Mouse (Mus musculus): ENCODE results near the gene Pip4k2b.
A peak's percentile ranks its signal among the peaks of the same experiment; 100 is the strongest.

Pip4k2b gene

GRCm38 (mm10) chr11:97694921-97695711, 49.4 kb downstream of the Pip4k2b start:
- DNase-seq (ENCODE audit: low spot score in 2 of 2): peak; percentile 55 to 66

DNA sequence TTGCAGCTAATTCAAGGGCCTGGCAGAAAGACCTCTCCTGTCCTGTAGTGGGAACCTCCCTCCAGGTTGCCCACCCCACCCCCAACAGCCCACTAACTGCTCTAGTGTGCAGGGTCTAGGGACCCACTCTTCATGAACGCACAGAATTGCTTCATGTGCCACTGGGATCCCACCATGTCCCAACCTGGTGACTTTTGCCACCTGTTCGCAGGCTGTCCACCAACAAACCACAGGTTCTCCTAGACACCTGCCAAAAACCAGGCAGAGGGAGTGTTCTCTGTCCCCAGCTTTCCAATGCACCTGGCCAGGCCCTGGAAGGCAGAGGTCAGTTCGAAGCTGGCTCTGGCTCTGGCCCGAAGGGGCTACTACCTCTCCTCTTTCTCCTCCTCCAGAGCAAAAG, 50.1 kb downstream of the Pip4k2b start:
- DNase-seq (ENCODE audit: low spot score in 2 of 2): no peak

- peak in 1 of 2 experiments; percentile 61 for DNase-seq (ENCODE audit: low spot score in 2 of 2)
Observed at GRCm38 (mm10) chr11:97689861-97690260, 54.6 kb downstream of the Pip4k2b start.

GRCm38 (mm10) chr11:97687061-97687460, 57.4 kb downstream of the Pip4k2b start:
- DNase-seq (ENCODE audit: low spot score in 2 of 2): no peak

GRCm38 (mm10) chr11:97686322-97686908, 58.1 kb downstream of the Pip4k2b start:
- no peak for DNase-seq (ENCODE audit: low spot score in 2 of 2)

GRCm38 (mm10) chr11:97685613-97686321, 58.7 kb downstream of the Pip4k2b start, which contains the start of gene Cisd3:
Gene Cisd3, plus strand, starts transcription at chr11:97685826.
- peak; percentile 71 to 75 for DNase-seq (ENCODE audit: low spot score in 2 of 2)

- DNase-seq (ENCODE audit: low spot score in 2 of 2): no peak
Observed at GRCm38 (mm10) chr11:97684766-97685165, 59.7 kb downstream of the Pip4k2b start.

- no peak for DNase-seq (ENCODE audit: low spot score in 2 of 2)
Observed at GRCm38 (mm10) chr11:97684063-97684680, 60.3 kb downstream of the Pip4k2b start.

DNA sequence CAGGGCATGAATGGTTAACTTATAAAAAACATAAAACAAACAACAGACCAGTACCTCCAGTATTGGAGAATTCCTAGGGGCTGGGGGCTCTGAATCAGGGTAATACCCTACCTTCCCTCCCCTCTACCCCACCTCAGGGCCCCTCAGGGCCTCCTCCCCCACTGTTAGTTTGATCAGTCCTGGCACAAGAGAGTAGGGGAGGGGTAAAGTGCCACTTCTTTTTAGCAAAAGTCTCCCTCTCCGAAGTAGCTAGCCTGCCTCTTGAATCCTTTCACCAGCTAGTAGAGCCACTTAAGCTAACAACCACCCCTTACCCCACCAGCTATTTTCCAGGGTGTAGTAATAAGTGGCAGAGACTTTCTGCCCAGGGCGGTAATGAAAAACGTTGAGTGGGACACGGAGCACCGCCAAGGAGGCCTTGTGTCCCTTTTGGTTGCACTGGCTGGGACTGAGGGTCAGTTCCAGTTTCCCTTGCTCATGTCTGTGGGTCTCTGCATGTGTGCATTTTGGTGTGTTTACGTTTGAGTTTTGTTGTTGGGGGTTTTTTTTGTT, 61.9 kb downstream of the Pip4k2b start:
- DNase-seq (ENCODE audit: low spot score in 2 of 2): no peak

GRCm38 (mm10) chr11:97680430-97680829, 64.1 kb downstream of the Pip4k2b start:
- DNase-seq (ENCODE audit: low spot score in 2 of 2): no peak

- no peak for DNase-seq (ENCODE audit: low spot score in 2 of 2)
Observed at GRCm38 (mm10) chr11:97678301-97678700, 66.2 kb downstream of the Pip4k2b start.

- no peak for DNase-seq (ENCODE audit: low spot score in 2 of 2)
Observed at GRCm38 (mm10) chr11:97677842-97678241, 66.7 kb downstream of the Pip4k2b start.

DNA sequence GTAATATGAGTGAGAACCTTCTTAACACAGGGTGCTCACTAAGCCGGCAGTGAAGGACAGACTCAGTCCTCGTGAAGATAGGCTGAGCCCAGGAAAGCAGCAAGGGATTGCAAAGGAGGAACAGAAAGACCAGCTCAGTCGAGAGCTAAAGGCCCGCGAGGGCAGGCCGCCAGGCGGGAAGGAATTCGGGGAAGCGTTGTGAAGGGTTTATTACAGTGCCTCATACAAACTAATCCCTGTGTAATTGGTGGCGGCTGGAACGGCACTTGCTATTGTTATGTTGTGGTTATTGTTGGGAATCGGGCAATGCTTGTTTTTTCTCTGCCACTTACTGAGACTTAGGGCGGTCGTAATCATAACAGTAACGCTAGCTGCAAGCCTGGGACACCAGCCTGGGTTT, 67.1 kb downstream of the Pip4k2b start:
- no peak for DNase-seq (ENCODE audit: low spot score in 2 of 2)

DNA sequence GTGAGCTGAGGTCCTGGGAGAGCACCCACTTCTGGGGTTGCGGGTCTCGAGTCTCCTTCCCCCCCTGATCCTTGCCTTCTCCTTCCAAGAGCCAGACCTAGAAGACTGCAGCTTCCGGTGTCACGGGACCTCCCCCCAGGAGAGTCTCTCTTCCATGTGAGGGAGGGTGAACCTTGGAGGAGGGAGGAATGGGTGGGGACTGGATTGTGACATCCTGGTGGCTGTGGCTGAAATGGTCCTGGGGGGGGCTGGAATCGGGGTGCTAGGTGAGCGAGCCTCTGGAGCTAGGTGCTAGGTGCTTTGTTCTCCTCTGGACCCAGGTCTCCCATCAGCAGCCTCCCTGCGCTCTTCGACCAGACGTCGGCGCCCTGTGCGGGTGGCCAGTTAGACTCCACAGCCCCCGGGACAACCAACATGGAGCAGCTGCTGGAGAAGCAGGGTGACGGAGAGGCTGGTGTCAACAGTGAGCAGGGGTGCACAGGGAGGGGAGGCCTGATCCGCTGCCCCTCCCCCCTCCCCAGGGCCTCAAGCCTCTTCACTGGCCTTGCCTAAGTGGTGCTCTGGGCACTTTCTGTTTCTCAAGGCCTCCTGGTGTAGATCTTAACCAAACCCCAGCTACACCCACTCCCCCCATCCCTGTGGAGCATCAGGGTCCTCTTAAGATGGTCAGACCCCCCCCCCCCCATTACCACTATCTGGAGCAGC, 68.3 kb downstream of the Pip4k2b start:
- DNase-seq (ENCODE audit: low spot score in 2 of 2): no peak

DNA sequence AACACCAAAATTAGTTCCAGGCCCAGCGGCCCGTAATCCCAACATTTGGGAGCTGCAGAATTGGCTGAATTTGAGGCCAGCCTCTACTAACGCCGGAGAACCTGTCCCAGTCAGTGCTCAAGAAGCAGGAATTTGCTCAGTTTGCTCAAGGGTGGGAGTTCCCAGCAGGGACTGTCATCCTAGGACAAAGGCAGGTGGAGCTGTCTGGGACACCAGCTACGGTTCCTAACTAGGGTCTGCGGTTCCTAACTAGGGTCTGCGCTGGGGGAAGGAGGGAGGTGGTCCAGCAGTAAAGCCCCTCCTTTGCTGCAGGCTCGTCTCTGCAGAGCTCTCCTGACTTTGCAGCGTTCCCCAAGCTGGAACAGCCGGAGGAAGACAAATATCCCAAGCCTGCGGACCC, 71.4 kb downstream of the Pip4k2b start:
- DNase-seq (ENCODE audit: low spot score in 2 of 2): no peak

DNA sequence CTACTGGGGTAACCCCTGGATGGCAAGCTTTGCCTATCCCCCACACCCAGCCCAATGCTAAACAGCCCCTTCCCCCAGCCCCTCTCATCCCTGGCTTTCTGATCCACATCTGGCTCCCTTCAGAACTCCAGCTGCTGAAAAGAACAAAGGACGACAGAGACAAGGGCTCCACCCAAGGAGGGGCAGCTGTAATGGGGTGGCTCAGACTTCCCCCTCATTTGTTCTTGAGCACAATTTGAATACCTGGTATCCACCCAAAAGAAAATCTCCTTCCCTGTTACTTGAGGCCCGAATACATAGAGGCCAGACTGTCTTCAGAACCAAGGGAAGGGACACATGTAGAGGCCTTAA, 73.4 kb downstream of the Pip4k2b start:
- DNase-seq (ENCODE audit: low spot score in 2 of 2): no peak

DNA sequence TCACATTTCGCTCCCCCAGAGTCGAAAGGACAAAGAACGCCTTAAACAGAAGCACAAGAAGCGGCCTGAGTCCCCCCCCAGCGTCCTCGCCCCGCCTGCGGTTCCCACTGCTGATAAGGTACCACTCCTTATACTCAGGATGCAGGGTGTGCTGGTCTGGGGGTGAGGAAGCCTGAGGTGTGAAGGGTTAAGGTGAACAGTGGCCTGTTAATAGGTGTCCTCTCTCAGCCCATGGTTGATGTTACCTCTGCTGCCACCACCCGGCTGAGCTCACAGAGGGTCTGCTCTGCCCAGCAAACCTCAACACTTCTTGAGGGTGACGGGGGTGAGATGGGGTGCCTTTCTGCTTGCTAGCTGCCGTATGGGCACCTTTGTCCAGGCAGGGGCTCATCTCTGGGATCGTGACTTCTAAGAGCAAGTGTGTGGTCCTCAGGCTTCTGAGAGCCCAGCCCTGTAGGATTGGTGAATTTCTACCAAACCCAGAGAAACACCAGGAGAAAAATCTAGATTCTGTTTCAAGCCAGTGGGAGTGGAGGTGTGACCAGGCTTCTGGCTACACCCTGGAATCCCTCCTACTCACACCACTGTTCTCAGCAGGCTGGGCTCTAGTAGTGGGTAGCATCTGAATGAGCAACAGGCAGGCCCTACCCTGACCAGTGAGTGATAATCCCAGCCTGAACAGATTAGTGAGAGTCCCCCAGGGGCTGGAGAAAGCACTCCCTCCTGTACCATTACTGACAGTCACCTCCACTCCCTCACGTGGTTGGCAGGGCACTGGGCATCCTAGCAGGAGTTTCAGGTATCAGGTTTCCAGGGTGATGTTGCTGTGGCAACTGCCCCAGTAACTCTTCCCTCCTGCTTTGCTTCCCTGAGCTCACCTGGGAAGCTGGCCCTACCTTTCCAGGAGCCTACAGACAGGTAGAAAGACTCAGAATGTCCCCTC, 74.0 kb downstream of the Pip4k2b start:
- no peak for DNase-seq (ENCODE audit: low spot score in 2 of 2)

DNA sequence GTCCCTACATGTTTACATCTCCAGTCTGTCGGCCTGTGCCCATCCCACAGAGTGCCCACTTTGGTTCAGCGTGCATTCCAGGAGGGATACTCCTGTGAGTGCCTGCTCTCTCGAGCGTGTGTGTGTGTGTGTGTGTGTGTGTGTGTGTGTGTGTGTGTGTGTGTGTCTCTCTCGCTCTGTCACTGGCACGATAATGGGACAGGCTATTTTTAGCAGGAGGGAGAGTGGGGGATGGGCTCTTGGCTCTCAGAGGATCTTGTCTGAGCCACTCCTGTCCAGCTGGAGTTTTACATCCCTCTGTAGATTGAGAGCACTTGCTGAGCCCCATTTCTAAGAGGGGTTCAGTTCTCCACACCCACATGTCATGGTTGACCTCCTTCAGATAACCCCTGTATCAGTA, 74.7 kb downstream of the Pip4k2b start:
- DNase-seq (ENCODE audit: low spot score in 2 of 2): no peak

- no peak for DNase-seq (ENCODE audit: low spot score in 2 of 2)
Observed at GRCm38 (mm10) chr11:97669268-97669667, 75.2 kb downstream of the Pip4k2b start.

DNA sequence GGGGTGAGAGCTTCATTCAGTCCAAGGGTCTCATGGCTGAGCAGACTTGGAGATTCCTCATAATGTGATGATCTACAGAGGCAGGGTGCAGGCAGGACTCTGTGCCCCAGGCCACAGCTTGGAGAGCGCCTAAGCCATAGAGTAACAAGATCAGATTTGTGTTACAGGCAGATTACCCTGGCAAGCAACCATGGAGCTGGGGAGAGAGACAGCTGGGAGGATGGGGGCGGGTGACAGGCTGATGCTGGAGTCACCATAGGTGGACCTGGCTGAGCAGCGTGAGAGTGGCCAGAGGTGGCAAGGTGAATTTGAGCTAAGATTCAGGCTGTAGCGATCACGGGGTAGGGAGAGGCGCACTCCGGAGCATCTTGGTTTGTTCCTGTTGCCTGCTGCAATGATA, 76.3 kb downstream of the Pip4k2b start:
- DNase-seq (ENCODE audit: low spot score in 2 of 2): no peak

Data from frontal cortex, postnatal 14 days (tissue).